Mouse (Mus musculus): Measurements from ENCODE around the gene Git1. TPM values are rescaled to one million over a fixed set of nuclear protein-coding genes. Genes with fewer than 3 reads are reported as not detected.

The Git1 gene
- polyA plus RNA-seq (2014; fragmentation: Illumina TruSeq; extraction: RNeasy Lipid Tissue Mini Kit (QIAGEN cat#74804); ENCODE audit: low read depth, low replicate concordance), result 9.9 TPM

GRCm38 (mm10) chr11:77493512-77494343 is at the start of gene Git1:
Gene Git1, plus strand, starts transcription at chr11:77493562.

GRCm38 (mm10) chr11:77462283-77463100 is 30.9 kb upstream of the Git1 start, which contains the start of gene Coro6:
Gene Coro6, plus strand, starts transcription at chr11:77462411.

GRCm38 (mm10) chr11:77489591-77490235 is 3.6 kb upstream of the Git1 start, which contains the start of gene Ankrd13b:
Gene Ankrd13b, minus strand, starts transcription at chr11:77489678.

GRCm38 (mm10) chr11:77514832-77515636 is 21.7 kb downstream of the Git1 start, which contains the start of gene Abhd15:
Gene Abhd15, plus strand, starts transcription at chr11:77515121.

GRCm38 (mm10) chr11:77515637-77516552 is 22.5 kb downstream of the Git1 start, which contains the start of gene Trp53i13:
Gene Trp53i13, minus strand, starts transcription at chr11:77515980.

GRCm38 (mm10) chr11:77519043-77519442 is 25.7 kb downstream of the Git1 start, which contains the start of gene Gm10392:
Gene Gm10392, minus strand, starts transcription at chr11:77519198.

Other genes with a start within 250 kb of the Git1 start
- 0.15 TPM for gene Coro6, start 31.2 kb upstream of the Git1 start, polyA plus RNA-seq (2014; fragmentation: Illumina TruSeq; extraction: RNeasy Lipid Tissue Mini Kit (QIAGEN cat#74804); ENCODE audit: low read depth, low replicate concordance)
- gene Ankrd13b, start 3.9 kb upstream of the Git1 start, polyA plus RNA-seq (2014; fragmentation: Illumina TruSeq; extraction: RNeasy Lipid Tissue Mini Kit (QIAGEN cat#74804); ENCODE audit: low read depth, low replicate concordance), result not detected
- gene Abhd15, start 21.6 kb downstream of the Git1 start, polyA plus RNA-seq (2014; fragmentation: Illumina TruSeq; extraction: RNeasy Lipid Tissue Mini Kit (QIAGEN cat#74804); ENCODE audit: low read depth, low replicate concordance), result 0.07 TPM
- gene Trp53i13, start 22.4 kb downstream of the Git1 start, polyA plus RNA-seq (2014; fragmentation: Illumina TruSeq; extraction: RNeasy Lipid Tissue Mini Kit (QIAGEN cat#74804); ENCODE audit: low read depth, low replicate concordance), result not detected
- gene Gm10392, start 25.6 kb downstream of the Git1 start, polyA plus RNA-seq (2014; fragmentation: Illumina TruSeq; extraction: RNeasy Lipid Tissue Mini Kit (QIAGEN cat#74804); ENCODE audit: low read depth, low replicate concordance), result not detected
- 43.1 TPM for gene Taok1, start 114.3 kb downstream of the Git1 start, polyA plus RNA-seq (2014; fragmentation: Illumina TruSeq; extraction: RNeasy Lipid Tissue Mini Kit (QIAGEN cat#74804); ENCODE audit: low read depth, low replicate concordance)
- gene Nufip2, start 192.6 kb downstream of the Git1 start, polyA plus RNA-seq (2014; fragmentation: Illumina TruSeq; extraction: RNeasy Lipid Tissue Mini Kit (QIAGEN cat#74804); ENCODE audit: low read depth, low replicate concordance), result 115 TPM
- not detected for gene Cryba1, start 231.7 kb downstream of the Git1 start, polyA plus RNA-seq (2014; fragmentation: Illumina TruSeq; extraction: RNeasy Lipid Tissue Mini Kit (QIAGEN cat#74804); ENCODE audit: low read depth, low replicate concordance)